In genomic region chr11:119745333-119745732, GRCm38 (mm10) we compare ENCODE assay signal across 18 mouse cellular contexts.
DNase-seq lines count a peak whose midpoint lies in the region; ATAC-seq and TF ChIP-seq lines count a peak whose summit lies in the region.
"Had no signal": no experiment of that assay in that cellular context is flagged by ENCODE, and none has a peak within 500 bp of the region (broad histone marks: within the 10 kb centered on the region; RNA-seq: fewer than 3 reads in every experiment).

No protein-coding gene starts in this region.

- 0 out of 2 replicates have a peak overlapping the region, but pooled peaks have one; percentile 4 for H3K27ac ChIP-seq in neural tube, embryonic 11.5 days (ENCODE audit: low read depth, low read length)
- H3K27ac ChIP-seq in midbrain, embryonic 16.5 days (ENCODE audit: low read length), result peak overlapping the region; percentile 15
- no peak overlapping the region for H3K27ac ChIP-seq in liver, postnatal 0 days (ENCODE audit: low read depth)
- H3K27ac ChIP-seq: liver, embryonic 13.5 days; stomach, embryonic 15.5 days had no signal

- 83% methylated on average over 7 of the region's 7 CpGs for WGBS in neural tube, embryonic 11.5 days
- WGBS in midbrain, embryonic 16.5 days, result 47% methylated on average over 7 of the region's 7 CpGs
- 87% methylated on average over 7 of the region's 7 CpGs for WGBS in liver, postnatal 0 days (ENCODE audit: insufficient replicate concordance)

- TF ChIP-seq EP300 in liver, postnatal 0 days (IDR thresholded peaks at IDR 0.05; ENCODE audit: low read depth), result no peak

- no peaks in the 10 kb centered on the region for H3K27me3 ChIP-seq in neural tube, embryonic 11.5 days (ENCODE audit: control insufficient read depth, insufficient read depth, low read length)
- no peaks in the 10 kb centered on the region for H3K27me3 ChIP-seq in midbrain, embryonic 16.5 days (ENCODE audit: control insufficient read depth, insufficient read depth, low read depth, low read length)
- no peaks in the 10 kb centered on the region for H3K27me3 ChIP-seq in liver, postnatal 0 days (ENCODE audit: insufficient read depth, low read length)
- H3K27me3 ChIP-seq: liver, embryonic 13.5 days; megakaryocyte, embryonic 14.5 days; stomach, embryonic 15.5 days had no signal

- H3K4me2 ChIP-seq in neural tube, embryonic 11.5 days (ENCODE audit: low read depth), result no peak overlapping the region
- no peak overlapping the region for H3K4me2 ChIP-seq in midbrain, embryonic 16.5 days (ENCODE audit: low read length)
- no peak overlapping the region for H3K4me2 ChIP-seq in liver, postnatal 0 days (ENCODE audit: low read depth, low read length)
- H3K4me2 ChIP-seq: liver, embryonic 13.5 days; stomach, embryonic 15.5 days had no signal

- H3K4me3 ChIP-seq in neural tube, embryonic 11.5 days (ENCODE audit: low read depth, low read length), result no peak overlapping the region
- H3K4me3 ChIP-seq in midbrain, embryonic 16.5 days (ENCODE audit: low read depth, low read length), result no peak overlapping the region
- no peak overlapping the region for H3K4me3 ChIP-seq in liver, postnatal 0 days (ENCODE audit: low read depth, low read length)
- H3K4me3 ChIP-seq: limb, embryonic 10.5 days; liver, embryonic 13.5 days; megakaryocyte, embryonic 14.5 days; stomach, embryonic 15.5 days had no signal

- no peaks in the 10 kb centered on the region for H3K9me3 ChIP-seq in neural tube, embryonic 11.5 days (ENCODE audit: control insufficient read depth, low read length)
- no peaks in the 10 kb centered on the region for H3K9me3 ChIP-seq in midbrain, embryonic 16.5 days (replicated peaks; ENCODE audit: control insufficient read depth, low read length, poor library complexity, severe bottlenecking)
- no peaks in the 10 kb centered on the region for H3K9me3 ChIP-seq in liver, postnatal 0 days (ENCODE audit: low read length)
- H3K9me3 ChIP-seq: limb, embryonic 10.5 days; liver, embryonic 13.5 days; megakaryocyte, embryonic 14.5 days; stomach, embryonic 15.5 days had no signal

- no peak for TF ChIP-seq CTCF in liver, postnatal 0 days (IDR thresholded peaks at IDR 0.05; ENCODE audit: low read depth)

- H3K36me3 ChIP-seq in neural tube, embryonic 11.5 days (ENCODE audit: control insufficient read depth, insufficient read depth, low read length), result no peaks in the 10 kb centered on the region
- H3K36me3 ChIP-seq in midbrain, embryonic 16.5 days (ENCODE audit: control insufficient read depth, insufficient read depth, low read length), result no peaks in the 10 kb centered on the region
- H3K36me3 ChIP-seq in liver, postnatal 0 days (replicated peaks; ENCODE audit: insufficient read depth, low read length), result no peaks in the 10 kb centered on the region
- H3K36me3 ChIP-seq: stomach, embryonic 15.5 days had no signal

- H3K9ac ChIP-seq in neural tube, embryonic 11.5 days (ENCODE audit: low read length), result no peak overlapping the region
- H3K9ac ChIP-seq in midbrain, embryonic 16.5 days (ENCODE audit: low read depth, low read length), result no peak overlapping the region
- H3K9ac ChIP-seq in liver, postnatal 0 days (replicated peaks), result no peak overlapping the region
- H3K9ac ChIP-seq: liver, embryonic 13.5 days; stomach, embryonic 15.5 days had no signal

- no peak for ATAC-seq in neural tube, embryonic 11.5 days (ENCODE audit: insufficient read depth, low FRiP score, low TSS enrichment)
- ATAC-seq in midbrain, embryonic 16.5 days, result no peak
- no peak for ATAC-seq in liver, postnatal 0 days
- ATAC-seq: activated CD4-positive, CD25-positive, alpha-beta regulatory T cell, adult 4 months had no signal

- DNase-seq in cerebellum, postnatal 10 days, result peak; percentile 42 to 45
- no peak for DNase-seq in cerebellum, adult 11 months
- no peak for DNase-seq in neural tube, embryonic 11.5 days (ENCODE audit: low spot score)
- DNase-seq in neural tube, embryonic 10.5 days (ENCODE audit: extremely low spot score, low spot score), result no peak
- DNase-seq in urinary bladder, postnatal 10 days (ENCODE audit: low spot score), result no peak
- DNase-seq in liver, postnatal 0 days, result no peak
- no peak for DNase-seq in adrenal gland, postnatal 36 days
- DNase-seq: kidney, adult 8-10 months; kidney, postnatal 36 days; liver, embryonic 13.5 days; lung, postnatal 10 days; right cerebral cortex, adult 18-20 months; spleen, adult 18-20 months had no signal

- no peaks in the 10 kb centered on the region for H3K4me1 ChIP-seq in neural tube, embryonic 11.5 days (ENCODE audit: control insufficient read depth, insufficient read depth, low read length)
- peaks cover 17% of the 10 kb centered on the region for H3K4me1 ChIP-seq in midbrain, embryonic 16.5 days (ENCODE audit: control insufficient read depth, insufficient read depth, low read length)
- H3K4me1 ChIP-seq in liver, postnatal 0 days (ENCODE audit: insufficient read depth), result no peaks in the 10 kb centered on the region
- H3K4me1 ChIP-seq: stomach, embryonic 15.5 days had no signal

Comparison
In these comparisons a context has a peak if more than half of its experiments do, and no peak if none do; other contexts are left out.
1. DNase-seq: peak in cerebellum, postnatal 10 days (2 of 2); none in cerebellum, adult 11 months (single experiment), neural tube, embryonic 11.5 days (single experiment), neural tube, embryonic 10.5 days (single experiment), urinary bladder, postnatal 10 days (single experiment), liver, postnatal 0 days (single experiment) and adrenal gland, postnatal 36 days (0 of 2).